Mouse (Mus musculus): ENCODE results near the gene Rab3il1.

Gene Rab3il1

GRCm38 (mm10) chr19:9982852-9983542, 18.5 kb upstream of the Rab3il1 start:
- DNase-seq (ENCODE audit: low spot score), result peak; percentile 78

- no peak for DNase-seq (ENCODE audit: low spot score)
These were observed 17.1 kb upstream of the Rab3il1 start for GRCm38 (mm10) chr19:9984111-9985055.

GRCm38 (mm10) chr19:9985190-9985899, 16.1 kb upstream of the Rab3il1 start:
- no peak for DNase-seq (ENCODE audit: low spot score)

- DNase-seq (ENCODE audit: low spot score), result no peak
These were observed 15.5 kb upstream of the Rab3il1 start for GRCm38 (mm10) chr19:9985900-9986421.

- DNase-seq (ENCODE audit: low spot score), result no peak
These were observed 14.3 kb upstream of the Rab3il1 start for GRCm38 (mm10) chr19:9987192-9987591.

- DNase-seq (ENCODE audit: low spot score), result no peak
These were observed 13.9 kb upstream of the Rab3il1 start for GRCm38 (mm10) chr19:9987593-9987992.

- DNase-seq (ENCODE audit: low spot score), result peak; percentile 47
These were observed 12.1 kb upstream of the Rab3il1 start for GRCm38 (mm10) chr19:9989171-9989883.

- no peak for DNase-seq (ENCODE audit: low spot score)
These were observed 11.6 kb upstream of the Rab3il1 start for GRCm38 (mm10) chr19:9989884-9990256.

GRCm38 (mm10) chr19:9991304-9991703, 10.2 kb upstream of the Rab3il1 start:
- DNase-seq (ENCODE audit: low spot score), result peak; percentile 87

- no peak for DNase-seq (ENCODE audit: low spot score)
These were observed 9.2 kb upstream of the Rab3il1 start for GRCm38 (mm10) chr19:9992011-9992958.

GRCm38 (mm10) chr19:9993036-9993656, 8.3 kb upstream of the Rab3il1 start:
- peak; percentile 91 for DNase-seq (ENCODE audit: low spot score)

GRCm38 (mm10) chr19:9997204-9998062, 4.0 kb upstream of the Rab3il1 start:
- DNase-seq (ENCODE audit: low spot score), result no peak

GRCm38 (mm10) chr19:9998063-9998416, 3.4 kb upstream of the Rab3il1 start:
- DNase-seq (ENCODE audit: low spot score), result no peak

- no peak for DNase-seq (ENCODE audit: low spot score)
These were observed 2.6 kb upstream of the Rab3il1 start for GRCm38 (mm10) chr19:9998736-9999486.

- DNase-seq (ENCODE audit: low spot score), result peak; percentile 66
These were observed 1.1 kb upstream of the Rab3il1 start for GRCm38 (mm10) chr19:10000330-10000729.

- no peak for DNase-seq (ENCODE audit: low spot score)
These were observed 2.2 kb downstream of the Rab3il1 start for GRCm38 (mm10) chr19:10003696-10004095.

- no peak for DNase-seq (ENCODE audit: low spot score)
These were observed 9.9 kb downstream of the Rab3il1 start for GRCm38 (mm10) chr19:10011408-10011807.

- DNase-seq (ENCODE audit: low spot score), result peak; percentile 50
These were observed 11.4 kb downstream of the Rab3il1 start for GRCm38 (mm10) chr19:10012827-10013278.

All from lung, postnatal 25 days (tissue).